Mouse (Mus musculus) brain, embryonic 14.5 days (tissue): ENCODE measurements around the gene Camk2b.

Experiments
- CTCF ChIP-seq: fragments of 200-500 bp; IDR thresholded peaks from 2 replicates; pipeline ENCODE4 v1.5.1; 2012; ENCODE audit warnings: inconsistent platforms, mild to moderate bottlenecking, moderate library complexity, borderline replicate concordance; ENCODE audit not compliant: insufficient read depth, insufficient read length; ENCODE audit errors: extremely low read depth
- POLR2A ChIP-seq: fragments of 200-500 bp; IDR thresholded peaks from 2 replicates; pipeline ENCODE4 v1.6.1; 2012; ENCODE audit warnings: mild to moderate bottlenecking, inconsistent platforms, borderline replicate concordance; ENCODE audit not compliant: poor library complexity, insufficient read depth, insufficient read length, severe bottlenecking; ENCODE audit errors: extremely low read depth

- TF ChIP-seq POLR2A (no peak), CTCF (no peak)
These were observed 29.7 kb downstream of the Camk2b start for GRCm38 (mm10) chr11:6036477-6036876.
